Mouse (Mus musculus) forebrain, embryonic 10.5 days (tissue): ENCODE results near the gene Cdc123. TPM values are rescaled to one million over a fixed set of nuclear protein-coding genes. Genes with fewer than 3 reads are reported as not detected.

Experiments used
- DNase-seq: peaks from one replicate; pipeline ENCODE4 v3.0.0-alpha.2; 2017; ENCODE audit warnings: low spot score; ENCODE audit errors: extremely low spot score
- H3K27ac ChIP-seq: fragments of 300-500 bp; sonication (generic); 2 replicates; pipeline ENCODE4 v1.5.1; 2016; ENCODE audit warnings: mild to moderate bottlenecking
- H3K27me3 ChIP-seq: fragments of 300-500 bp; sonication (generic); 2 replicates; pipeline ENCODE4 v1.6.1; 2016; ENCODE audit warnings: mild to moderate bottlenecking; ENCODE audit not compliant: poor library complexity, severe bottlenecking
- H3K36me3 ChIP-seq: fragments of 300-500 bp; sonication (generic); replicated peaks from 2 replicates; pipeline ENCODE4 v1.6.1; 2016; ENCODE audit warnings: mild to moderate bottlenecking, moderate library complexity
- H3K4me1 ChIP-seq: fragments of 300-500 bp; sonication (generic); 2 replicates; pipeline ENCODE4 v1.6.1; 2016
- H3K4me3 ChIP-seq: fragments of 300-500 bp; sonication (generic); 2 replicates; pipeline ENCODE4 v1.5.1; 2016; ENCODE audit warnings: mild to moderate bottlenecking, moderate library complexity
- H3K9me3 ChIP-seq: fragments of 300-500 bp; sonication (generic); 2 replicates; pipeline ENCODE4 v1.6.1; 2016; ENCODE audit warnings: mild to moderate bottlenecking, moderate library complexity
- WGBS: fragments of 180-500 bp; shearing (Covaris S2); methylation state at CpG from one replicate; pipeline ENCODE4 v1.1.7; 2016; 5-methylcytosine and 5-hydroxymethylcytosine counted together
- polyA plus RNA-seq: library from polyadenylated mRNA; unstranded; fragments of >200 nt; fragmentation: Nextera tagmentation; extraction: Ambion mirVana; gene quantifications from 2 replicates; pipeline ENCODE4 v1.2.1, GENCODE M21; 2016

Cdc123 gene
- polyA plus RNA-seq, 1 experiment from 2014 or later, result 390 TPM

DNA sequence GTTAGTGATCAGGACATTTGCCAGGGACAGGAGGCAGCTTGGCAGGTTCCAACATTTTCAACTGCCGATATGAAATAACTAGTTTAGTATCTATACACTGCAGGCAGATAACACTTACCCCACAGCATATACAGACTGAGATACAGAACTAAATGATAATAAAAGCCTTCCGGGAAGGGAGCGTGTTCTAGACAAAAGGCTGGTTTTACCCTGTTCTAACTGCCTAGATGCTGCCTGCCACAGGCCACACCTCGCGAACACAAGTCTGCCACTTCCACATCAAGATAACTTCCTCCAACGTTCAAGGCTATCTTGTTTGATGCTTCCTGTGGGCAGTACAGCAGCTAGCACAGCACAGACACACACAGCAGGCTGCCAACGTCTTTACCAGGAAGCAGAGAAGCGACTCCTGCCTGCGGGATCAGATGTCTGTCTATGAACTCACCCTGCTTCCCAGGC, 43.8 kb downstream of the Cdc123 start:
- peaks cover 98% of the 10 kb centered on the region for H3K36me3 ChIP-seq
- 90% methylated on average over 9 of the region's 9 CpGs for WGBS
- H3K4me1 ChIP-seq, result no peaks in the 10 kb centered on the region
- no peak overlapping the region for H3K4me3 ChIP-seq
- no peaks in the 10 kb centered on the region for H3K9me3 ChIP-seq
- H3K27ac ChIP-seq, result no peak overlapping the region
- H3K27me3 ChIP-seq, result no peaks in the 10 kb centered on the region
- DNase-seq, result no peak

- DNase-seq, result no peak
- Histone ChIP-seq H3K4me1 (no peaks in the 10 kb centered on the region), H3K9me3 (no peaks in the 10 kb centered on the region; the same call in 1 of the 2 replicates), H3K4me3 (no peak overlapping the region), H3K36me3 (peaks cover 99% of the 10 kb centered on the region), H3K27ac (no peak overlapping the region), H3K27me3 (no peaks in the 10 kb centered on the region)
- 91% methylated on average over 11 of the region's 11 CpGs for WGBS
Measured at GRCm38 (mm10) chr2:5797816-5798672, 46.9 kb downstream of the Cdc123 start.

- Histone ChIP-seq H3K9me3 (no peaks in the 10 kb centered on the region; the same call in 1 of the 2 replicates), H3K4me3 (no peak overlapping the region), H3K36me3 (peaks cover 65% of the 10 kb centered on the region), H3K27me3 (no peaks in the 10 kb centered on the region), H3K27ac (no peak overlapping the region), H3K4me1 (peaks cover 6% of the 10 kb centered on the region)
- no peak for DNase-seq
- 92% methylated on average over 10 of the region's 10 CpGs for WGBS
Measured at GRCm38 (mm10) chr2:5793771-5794170, 51.2 kb downstream of the Cdc123 start.

DNA sequence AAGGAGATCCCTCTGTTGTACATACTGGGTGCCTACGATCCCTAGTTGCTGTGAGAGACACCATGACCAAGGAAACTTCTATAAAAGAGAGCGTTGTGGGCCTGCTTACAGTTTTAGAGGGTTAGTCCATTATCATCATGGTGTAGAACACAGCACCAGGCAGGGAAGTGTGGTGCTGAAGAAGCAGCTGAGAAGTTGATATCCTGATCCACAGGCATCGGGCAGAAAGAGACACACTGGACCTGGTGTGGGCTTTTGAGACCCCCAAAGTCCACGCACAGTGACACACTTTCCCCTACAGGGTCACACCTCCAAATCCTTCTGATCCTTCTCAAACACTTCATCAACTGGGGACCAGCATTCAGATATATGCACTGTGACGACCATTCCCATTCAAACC, 52.9 kb downstream of the Cdc123 start:
- H3K4me1 ChIP-seq, result peaks cover 6% of the 10 kb centered on the region
- H3K27ac ChIP-seq, result no peak overlapping the region
- peaks cover 48% of the 10 kb centered on the region for H3K36me3 ChIP-seq
- H3K9me3 ChIP-seq, result no peaks in the 10 kb centered on the region; the same call in 1 of the 2 replicates
- no peak for DNase-seq
- H3K4me3 ChIP-seq, result no peak overlapping the region
- no peaks in the 10 kb centered on the region for H3K27me3 ChIP-seq
- 92% methylated on average over 5 of the region's 5 CpGs for WGBS

DNA sequence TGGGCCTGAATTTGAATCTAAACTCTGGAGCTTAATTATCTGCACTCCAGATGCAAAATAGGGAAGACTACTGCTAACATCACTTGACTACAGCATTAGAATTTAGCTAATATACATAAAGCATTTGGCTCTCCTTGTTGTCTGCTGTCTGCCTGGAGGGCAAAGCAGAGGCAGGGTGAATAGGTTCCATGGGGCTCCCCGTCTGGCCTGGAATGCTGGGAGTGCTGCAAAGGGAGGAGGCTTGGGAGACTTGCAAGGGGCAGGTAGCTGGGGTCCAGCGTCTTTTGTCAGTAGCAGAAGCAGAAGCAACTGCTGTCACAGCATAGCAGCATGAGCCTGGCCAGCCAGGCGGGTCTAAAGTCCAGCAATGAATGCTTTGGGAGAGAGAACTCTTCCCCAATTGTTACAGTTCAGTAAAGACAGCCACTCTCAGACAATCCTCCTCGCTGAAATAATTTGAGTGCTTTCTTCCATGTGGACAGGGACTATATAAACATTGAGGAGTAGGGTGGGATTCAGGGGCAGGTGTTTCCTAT, 55.3 kb downstream of the Cdc123 start:
- no peak overlapping the region for H3K4me3 ChIP-seq
- DNase-seq, result no peak
- H3K9me3 ChIP-seq, result no peaks in the 10 kb centered on the region; the same call in 1 of the 2 replicates
- H3K4me1 ChIP-seq, result peaks cover 6% of the 10 kb centered on the region
- no peak overlapping the region for H3K27ac ChIP-seq
- H3K27me3 ChIP-seq, result no peaks in the 10 kb centered on the region
- H3K36me3 ChIP-seq, result peaks cover 24% of the 10 kb centered on the region
- WGBS, result 36% methylated on average over 4 of the region's 4 CpGs

DNA sequence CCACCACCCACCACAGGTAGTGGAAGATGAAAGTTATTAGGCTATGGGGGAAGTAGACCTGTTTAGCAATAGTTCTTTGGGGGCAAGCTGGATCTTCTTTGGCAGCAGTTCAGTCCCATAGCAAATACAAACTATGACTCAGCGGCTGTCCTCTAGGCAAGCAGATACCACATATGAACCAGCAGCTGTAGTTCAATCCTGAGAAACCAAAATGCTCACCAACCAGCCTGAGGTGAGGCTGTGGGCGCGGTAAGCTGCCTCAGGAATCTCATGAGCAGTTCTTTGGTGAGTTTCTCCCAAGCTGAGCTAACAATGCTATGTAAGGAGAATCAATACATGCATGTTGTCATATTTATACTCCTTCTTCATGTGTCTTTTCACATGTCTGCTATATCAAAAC, 57.6 kb downstream of the Cdc123 start:
- Histone ChIP-seq H3K9me3 (no peaks in the 10 kb centered on the region), H3K27ac (no peak overlapping the region), H3K4me1 (peaks cover 6% of the 10 kb centered on the region), H3K27me3 (no peaks in the 10 kb centered on the region), H3K4me3 (no peak overlapping the region), H3K36me3 (peaks cover under 1% of the 10 kb centered on the region)
- no peak for DNase-seq
- WGBS, result 92% methylated on average over 3 of the region's 3 CpGs

GRCm38 (mm10) chr2:5772464-5772863, 72.5 kb downstream of the Cdc123 start:
- Histone ChIP-seq H3K27me3 (no peaks in the 10 kb centered on the region), H3K4me3 (no peak overlapping the region), H3K27ac (no peak overlapping the region), H3K36me3 (no peaks in the 10 kb centered on the region), H3K4me1 (no peaks in the 10 kb centered on the region), H3K9me3 (no peaks in the 10 kb centered on the region)
- 85% methylated on average over 2 of the region's 2 CpGs for WGBS
- no peak for DNase-seq

GRCm38 (mm10) chr2:5770708-5771241, 74.2 kb downstream of the Cdc123 start:
- no peaks in the 10 kb centered on the region for H3K27me3 ChIP-seq
- no peaks in the 10 kb centered on the region for H3K36me3 ChIP-seq
- no peaks in the 10 kb centered on the region for H3K4me1 ChIP-seq
- no peak for DNase-seq
- 59% methylated on average over 8 of the region's 8 CpGs for WGBS
- H3K4me3 ChIP-seq, result no peak overlapping the region
- no peaks in the 10 kb centered on the region for H3K9me3 ChIP-seq
- H3K27ac ChIP-seq, result no peak overlapping the region

- H3K4me1 ChIP-seq, result no peaks in the 10 kb centered on the region
- no peaks in the 10 kb centered on the region for H3K36me3 ChIP-seq
- H3K4me3 ChIP-seq, result no peak overlapping the region
- no peaks in the 10 kb centered on the region for H3K27me3 ChIP-seq
- DNase-seq, result no peak
- no peak overlapping the region for H3K27ac ChIP-seq
- H3K9me3 ChIP-seq, result no peaks in the 10 kb centered on the region
Measured at GRCm38 (mm10) chr2:5769630-5770029, 75.3 kb downstream of the Cdc123 start.

DNA sequence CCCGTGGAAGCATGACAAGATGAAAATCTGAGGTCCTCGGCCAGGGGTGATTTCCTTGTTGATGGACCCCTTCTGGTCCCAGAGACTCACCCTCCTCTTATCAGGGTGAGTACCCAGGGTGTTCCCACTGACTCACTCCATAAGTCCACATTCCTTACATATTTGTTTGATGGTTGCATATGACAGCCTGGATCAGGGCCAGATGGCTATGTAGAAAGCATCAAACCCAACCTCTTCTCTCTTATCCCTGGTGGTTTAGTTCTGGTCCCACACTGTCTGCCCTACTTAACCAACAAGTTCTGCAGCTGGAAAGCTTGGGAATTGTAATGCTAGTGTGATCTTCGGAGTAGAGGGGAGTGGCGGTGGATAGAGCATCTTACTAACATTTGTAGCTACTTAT, 76.0 kb downstream of the Cdc123 start:
- 92% methylated on average over 4 of the region's 4 CpGs for WGBS
- no peaks in the 10 kb centered on the region for H3K4me1 ChIP-seq
- H3K27ac ChIP-seq, result no peak overlapping the region
- no peaks in the 10 kb centered on the region for H3K27me3 ChIP-seq
- H3K4me3 ChIP-seq, result no peak overlapping the region
- no peaks in the 10 kb centered on the region for H3K9me3 ChIP-seq
- DNase-seq, result no peak
- H3K36me3 ChIP-seq, result no peaks in the 10 kb centered on the region

DNA sequence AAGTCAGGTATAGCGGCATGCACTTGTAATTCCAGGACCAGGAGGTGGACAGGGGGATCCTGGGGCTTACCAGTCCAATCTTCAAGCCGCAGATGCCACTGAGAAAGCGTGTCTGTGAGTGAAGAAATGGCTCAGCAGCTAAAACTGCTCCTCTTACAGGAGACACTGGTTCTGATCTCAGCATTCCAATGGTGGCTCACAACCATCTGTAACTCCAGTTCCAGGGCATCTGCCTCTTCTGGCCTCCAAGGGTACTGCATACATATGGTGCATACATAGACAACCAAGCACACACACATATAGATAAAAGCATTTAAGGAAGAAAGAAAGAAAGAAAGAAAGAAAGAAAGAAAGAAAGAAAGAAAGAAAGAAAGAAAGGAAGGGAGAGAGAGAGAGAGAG, 82.9 kb downstream of the Cdc123 start:
- Histone ChIP-seq H3K36me3 (no peaks in the 10 kb centered on the region), H3K27ac (no peak overlapping the region), H3K27me3 (no peaks in the 10 kb centered on the region), H3K4me1 (no peaks in the 10 kb centered on the region), H3K4me3 (no peak overlapping the region), H3K9me3 (peaks cover 3% of the 10 kb centered on the region; the same call in 1 of the 2 replicates)
- WGBS, result 94% methylated on average over 3 of the region's 3 CpGs
- no peak for DNase-seq

DNA sequence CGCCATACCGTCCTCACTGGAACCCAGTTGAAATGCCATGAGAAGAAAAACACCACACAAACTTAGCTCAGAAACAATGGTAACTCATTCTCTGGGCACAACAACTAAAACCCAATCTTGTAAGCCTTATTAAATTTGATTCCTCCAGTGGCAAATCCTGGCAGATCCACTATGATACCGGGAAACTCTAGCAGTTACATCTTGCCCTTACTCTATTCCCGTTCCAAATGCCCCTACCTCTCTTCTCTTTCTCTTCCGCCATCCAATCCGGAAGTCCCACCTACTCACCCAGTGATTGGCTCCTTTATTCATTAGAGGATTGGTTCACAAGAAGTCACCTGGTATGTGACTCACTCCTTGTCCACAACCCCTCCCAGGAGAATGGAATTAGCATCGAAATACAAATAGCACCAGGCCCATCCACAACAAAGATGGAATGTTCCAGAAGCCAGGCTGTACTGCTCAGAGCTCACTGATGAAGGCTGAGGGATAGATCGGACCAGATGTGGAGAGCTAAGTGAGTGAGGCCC, 84.4 kb downstream of the Cdc123 start:
- Histone ChIP-seq H3K27me3 (no peaks in the 10 kb centered on the region), H3K4me3 (no peak overlapping the region), H3K36me3 (no peaks in the 10 kb centered on the region), H3K27ac (no peak overlapping the region), H3K9me3 (peaks cover 3% of the 10 kb centered on the region; the same call in 1 of the 2 replicates), H3K4me1 (no peaks in the 10 kb centered on the region)
- 90% methylated on average over 8 of the region's 8 CpGs for WGBS
- DNase-seq, result no peak

DNA sequence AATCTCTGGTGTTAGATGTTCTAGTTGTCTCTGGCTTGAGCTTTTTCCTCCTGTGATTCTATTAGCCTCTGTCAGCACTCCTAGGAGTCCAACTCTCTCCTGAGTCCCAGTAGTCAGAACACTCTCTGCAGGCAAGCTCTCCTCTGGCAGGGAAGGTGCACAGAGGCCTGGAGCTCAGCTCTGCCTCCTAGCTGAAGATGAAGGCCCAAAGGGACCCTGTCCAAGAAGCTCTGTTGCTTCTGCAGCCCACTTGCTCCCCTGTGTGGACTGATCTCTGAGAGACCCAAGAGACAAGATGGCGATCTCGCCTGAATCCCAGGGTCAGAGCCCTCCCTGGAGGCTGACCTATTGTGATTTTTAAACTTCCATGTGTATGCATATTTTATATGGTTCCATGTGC, 86.4 kb downstream of the Cdc123 start:
- 85% methylated on average over 2 of the region's 2 CpGs for WGBS
- Histone ChIP-seq H3K4me3 (no peak overlapping the region), H3K4me1 (no peaks in the 10 kb centered on the region), H3K9me3 (peaks cover 3% of the 10 kb centered on the region; the same call in 1 of the 2 replicates), H3K36me3 (no peaks in the 10 kb centered on the region), H3K27me3 (no peaks in the 10 kb centered on the region), H3K27ac (no peak overlapping the region)
- DNase-seq, result no peak
